Mouse (Mus musculus) E14TG2a.4 (cell line): ENCODE measurements around the gene Dyrk4.

Source experiments
- H3K27me3 ChIP-seq: 2 replicates; pipeline ENCODE4 v1.6.1; 2014; ENCODE audit warnings: low read length, control low read depth; ENCODE audit not compliant: insufficient read depth
- H3K36me3 ChIP-seq: 2 replicates; pipeline ENCODE4 v1.6.1; 2014; ENCODE audit warnings: low read length, control low read depth; ENCODE audit not compliant: insufficient read depth
- H3K4me1 ChIP-seq: replicated peaks from 2 replicates; pipeline ENCODE4 v1.6.1; 2014; ENCODE audit warnings: low read depth, low read length, control low read depth
- H3K4me3 ChIP-seq: replicated peaks from 2 replicates; pipeline ENCODE4 v1.5.1; 2014; ENCODE audit warnings: mild to moderate bottlenecking, low read length
- H3K9me3 ChIP-seq: 2 replicates; pipeline ENCODE4 v1.6.1; 2014; ENCODE audit warnings: low read length, control low read depth
- CTCF ChIP-seq: conservative IDR thresholded peaks from 2 replicates; pipeline ENCODE4 v1.5.1; 2014; ENCODE audit warnings: low read length
- NANOG ChIP-seq: IDR thresholded peaks from 2 replicates; pipeline ENCODE4 v1.6.1; 2014; ENCODE audit warnings: borderline replicate concordance, low read length, mixed read lengths
- POU5F1 ChIP-seq: IDR thresholded peaks from 2 replicates; pipeline ENCODE4 v1.6.1; 2014; ENCODE audit warnings: low read length, borderline replicate concordance

The Dyrk4 gene

DNA sequence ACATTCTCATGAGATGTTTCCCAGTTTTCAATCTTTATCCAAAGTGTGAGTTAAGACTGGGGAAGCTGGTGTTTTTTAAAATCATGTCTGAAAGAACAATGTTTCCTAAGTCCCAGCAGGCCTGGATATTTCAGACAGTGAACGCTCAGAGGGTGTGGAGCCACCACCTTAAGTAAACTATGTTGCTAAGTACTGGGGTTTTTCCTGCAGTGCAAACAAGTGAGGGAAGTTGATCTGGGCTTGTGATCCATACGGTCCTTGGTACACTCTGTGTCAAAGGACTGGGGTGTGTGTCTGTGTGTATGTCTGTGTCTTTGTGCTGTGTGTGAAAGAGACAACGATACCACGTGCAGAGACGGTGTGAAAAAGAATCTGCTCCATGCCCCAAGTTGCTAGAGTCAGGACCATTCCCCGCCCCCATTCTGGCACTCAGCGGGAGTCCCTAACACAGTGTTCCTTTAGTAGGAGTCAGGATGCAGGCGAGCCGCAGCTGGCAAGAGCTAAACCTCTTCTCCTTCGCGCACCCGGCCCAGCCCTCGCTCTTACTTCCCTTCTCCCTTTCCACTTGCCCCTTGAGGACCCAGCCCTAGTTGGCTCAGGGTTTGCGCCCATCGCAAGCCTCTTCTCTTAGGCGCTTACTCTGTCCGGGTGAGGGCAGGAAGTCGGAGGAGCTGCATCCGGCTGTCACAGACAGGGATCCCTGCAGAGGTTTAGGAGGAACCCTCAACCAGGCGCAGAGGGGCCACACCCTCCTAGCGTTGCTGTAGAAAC, at the start of gene Dyrk4:
Dyrk4 (minus strand) TSS at position 729 of the 771 bp plus-strand sequence.
- Histone ChIP-seq H3K27me3 (no peaks in the 10 kb centered on the region), H3K4me3 (peak within 1 kb of the TSS; percentile 75), H3K36me3 (peaks cover 41% of the 10 kb centered on the region), H3K4me1 (peaks cover 18% of the 10 kb centered on the region), H3K9me3 (no peaks in the 10 kb centered on the region)
- TF ChIP-seq POU5F1 (no peak), NANOG (no peak), CTCF (no peak)

DNA sequence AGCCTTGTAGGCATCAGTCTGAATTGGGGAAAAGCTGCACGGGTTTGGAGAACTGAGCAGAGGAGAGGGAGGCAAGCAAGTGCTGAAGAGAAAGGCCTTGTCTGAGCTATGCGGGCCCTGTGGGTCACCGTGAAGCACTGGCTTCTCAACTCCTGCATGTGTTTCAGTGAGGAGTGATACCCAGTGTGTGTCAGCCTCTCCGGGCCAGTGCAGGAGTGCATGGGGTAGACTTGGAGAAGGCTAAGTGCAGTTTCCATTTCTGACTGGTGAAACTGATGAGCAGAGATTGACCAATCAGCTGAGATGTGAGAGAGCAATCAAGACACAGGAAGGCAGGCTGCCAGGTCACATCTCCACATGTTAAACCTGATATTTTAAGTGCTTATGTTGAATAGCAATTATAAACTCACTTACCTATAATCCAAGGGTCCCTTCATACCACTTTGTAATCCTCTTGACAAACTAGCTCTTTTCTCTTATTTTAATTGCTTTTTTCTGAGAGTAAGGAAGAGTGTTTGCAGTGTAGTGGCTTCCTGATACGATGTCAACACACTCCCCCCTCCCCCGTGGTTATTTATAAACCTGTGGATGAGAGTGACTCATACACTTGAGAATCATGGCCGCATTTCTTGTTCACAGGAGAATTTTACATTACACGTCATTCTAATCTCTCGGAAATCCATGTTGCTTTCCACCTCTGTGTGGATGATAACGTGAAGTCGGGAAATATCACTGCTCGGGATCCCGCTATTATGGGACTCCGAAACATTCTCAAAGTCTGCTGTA, 44.8 kb upstream of the Dyrk4 start:
- no peaks in the 10 kb centered on the region for H3K9me3 ChIP-seq
- H3K27me3 ChIP-seq = no peaks in the 10 kb centered on the region
- peaks cover 32% of the 10 kb centered on the region for H3K36me3 ChIP-seq
- H3K4me1 ChIP-seq = no peaks in the 10 kb centered on the region
- no peak overlapping the region for H3K4me3 ChIP-seq
- no peak for TF ChIP-seq CTCF
- no peak for TF ChIP-seq NANOG
- no peak for TF ChIP-seq POU5F1

DNA sequence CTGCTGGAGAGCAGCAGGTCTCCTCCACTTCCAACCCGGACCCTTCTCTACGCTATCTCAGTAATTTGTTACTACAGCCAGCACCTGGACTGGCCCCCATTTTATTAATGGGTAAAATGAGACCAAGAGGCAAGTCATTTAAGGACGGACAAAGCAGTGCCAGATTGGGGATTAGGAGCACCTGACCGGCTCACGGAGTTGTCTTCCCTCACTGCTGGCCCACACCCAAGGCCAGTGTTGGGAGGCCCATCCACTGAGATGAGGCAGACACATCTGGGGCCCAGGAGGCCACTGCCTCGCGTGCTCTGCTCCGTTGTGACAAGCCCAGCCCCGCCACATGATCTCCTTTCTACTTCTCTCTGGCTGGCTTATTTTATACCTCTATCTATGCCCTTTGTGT, 41.8 kb upstream of the Dyrk4 start:
- no peaks in the 10 kb centered on the region for H3K4me1 ChIP-seq
- H3K4me3 ChIP-seq = no peak overlapping the region
- TF ChIP-seq POU5F1 = no peak
- no peak for TF ChIP-seq CTCF
- TF ChIP-seq NANOG = no peak
- H3K36me3 ChIP-seq = peaks cover 29% of the 10 kb centered on the region
- no peaks in the 10 kb centered on the region for H3K9me3 ChIP-seq
- no peaks in the 10 kb centered on the region for H3K27me3 ChIP-seq

DNA sequence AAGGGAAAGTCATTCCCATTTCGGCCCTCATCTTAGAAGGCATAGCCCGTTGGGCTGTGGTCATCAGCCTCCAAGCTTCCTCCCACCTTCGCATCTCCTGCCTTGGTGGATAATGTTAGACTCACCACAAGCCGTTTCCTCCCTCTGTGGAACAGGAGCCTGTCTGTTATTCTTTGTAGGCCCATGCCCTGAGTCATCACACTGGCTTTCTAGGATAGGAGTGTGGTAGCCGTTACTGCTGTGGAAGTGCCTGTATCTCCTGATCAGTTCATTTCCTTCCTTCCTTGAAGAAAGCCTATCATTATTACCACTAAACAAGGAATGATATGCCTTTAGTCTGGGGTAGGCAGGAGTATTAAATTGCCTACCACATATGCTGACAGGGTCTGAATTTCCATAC, 41.1 kb upstream of the Dyrk4 start:
- no peaks in the 10 kb centered on the region for H3K27me3 ChIP-seq
- H3K4me3 ChIP-seq = no peak overlapping the region
- peaks cover 25% of the 10 kb centered on the region for H3K36me3 ChIP-seq
- no peaks in the 10 kb centered on the region for H3K4me1 ChIP-seq
- no peak for TF ChIP-seq NANOG
- no peak for TF ChIP-seq POU5F1
- TF ChIP-seq CTCF = no peak
- H3K9me3 ChIP-seq = no peaks in the 10 kb centered on the region

- H3K4me3 ChIP-seq = no peak overlapping the region
- no peaks in the 10 kb centered on the region for H3K27me3 ChIP-seq
- no peaks in the 10 kb centered on the region for H3K9me3 ChIP-seq
- peaks cover 32% of the 10 kb centered on the region for H3K36me3 ChIP-seq
- TF ChIP-seq CTCF = no peak
- TF ChIP-seq NANOG = no peak
- TF ChIP-seq POU5F1 = no peak
- no peaks in the 10 kb centered on the region for H3K4me1 ChIP-seq
Measured at GRCm38 (mm10) chr6:126961371-126962018, 39.9 kb upstream of the Dyrk4 start.

DNA sequence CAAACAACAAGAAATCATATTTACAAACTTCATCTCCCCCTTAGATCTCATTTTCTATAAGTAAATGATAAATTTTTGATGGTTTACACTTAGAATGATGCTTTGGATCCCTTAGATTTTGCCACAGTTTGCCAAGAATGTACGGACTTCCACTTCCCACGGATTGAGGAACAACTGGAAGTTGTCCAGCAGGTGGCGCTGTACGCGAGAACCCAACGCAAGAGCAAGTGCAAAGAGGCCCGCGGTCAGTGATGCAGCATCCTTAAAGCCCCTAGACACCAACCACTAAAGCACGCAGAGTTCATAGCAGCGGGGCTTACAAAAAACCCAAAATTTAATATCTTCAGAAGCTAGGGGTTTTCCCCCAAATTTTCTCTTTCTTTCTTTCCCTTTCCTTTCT, 34.1 kb upstream of the Dyrk4 start:
- TF ChIP-seq CTCF (peak; percentile 62), POU5F1 (no peak), NANOG (no peak)
- H3K27me3 ChIP-seq = no peaks in the 10 kb centered on the region
- H3K4me3 ChIP-seq = no peak overlapping the region
- no peaks in the 10 kb centered on the region for H3K4me1 ChIP-seq
- H3K9me3 ChIP-seq = no peaks in the 10 kb centered on the region
- H3K36me3 ChIP-seq = peaks cover 37% of the 10 kb centered on the region

- H3K27me3 ChIP-seq = no peaks in the 10 kb centered on the region
- H3K36me3 ChIP-seq = peaks cover 32% of the 10 kb centered on the region
Measured at GRCm38 (mm10) chr6:126948336-126948735, 26.7 kb upstream of the Dyrk4 start.

DNA sequence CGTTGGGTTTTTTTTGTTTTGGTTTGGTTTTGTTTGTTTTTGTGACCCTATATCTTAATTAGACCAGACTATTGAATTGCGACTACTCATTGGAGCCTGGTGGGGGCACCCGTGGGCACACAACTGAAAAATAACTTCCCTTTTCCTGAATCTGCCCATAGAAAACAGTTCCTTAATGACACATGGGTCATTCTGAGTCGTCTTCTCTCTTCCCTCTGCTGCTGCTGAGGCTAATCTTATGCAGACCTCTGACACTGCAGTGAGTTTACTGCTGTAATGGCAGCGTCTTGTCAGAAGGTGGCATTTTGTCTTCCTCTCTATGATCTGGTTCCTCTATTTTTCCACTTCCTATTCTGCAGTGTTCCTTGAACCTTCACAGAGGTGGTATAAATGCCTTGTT, 18.8 kb upstream of the Dyrk4 start:
- H3K4me1 ChIP-seq = peaks cover 30% of the 10 kb centered on the region
- peak overlapping the region; percentile 97 for H3K4me3 ChIP-seq
- H3K9me3 ChIP-seq = no peaks in the 10 kb centered on the region
- H3K36me3 ChIP-seq = peaks cover 34% of the 10 kb centered on the region
- H3K27me3 ChIP-seq = no peaks in the 10 kb centered on the region
- TF ChIP-seq CTCF (no peak; the same call in none of the 2 replicates), POU5F1 (no peak), NANOG (no peak)

More at GRCm38 (mm10) chr6:126948336-126948735, 26.7 kb upstream of the Dyrk4 start:
- H3K4me1 ChIP-seq = no peaks in the 10 kb centered on the region
- H3K9me3 ChIP-seq = no peaks in the 10 kb centered on the region
- TF ChIP-seq POU5F1 (no peak), NANOG (no peak), CTCF (peak; percentile 74)
- H3K4me3 ChIP-seq = no peak overlapping the region
